Mouse (Mus musculus) adrenal gland, adult (tissue): Measurements from ENCODE around the gene Olfr1166.
"Not testable (repeated sequence)": the region's sequence is repeated elsewhere in the genome, so short reads cannot be mapped to it uniquely, and the experiment has no call there.

Source experiments
- DNase-seq, 2 experiments: peaks; one replicate each; pipeline ENCODE4 v3.0.0; 2022 to 2023; ENCODE audit warnings: low spot score in 1 of 2; ENCODE audit not compliant: inconsistent age in 2 of 2

Gene Olfr1166

DNA sequence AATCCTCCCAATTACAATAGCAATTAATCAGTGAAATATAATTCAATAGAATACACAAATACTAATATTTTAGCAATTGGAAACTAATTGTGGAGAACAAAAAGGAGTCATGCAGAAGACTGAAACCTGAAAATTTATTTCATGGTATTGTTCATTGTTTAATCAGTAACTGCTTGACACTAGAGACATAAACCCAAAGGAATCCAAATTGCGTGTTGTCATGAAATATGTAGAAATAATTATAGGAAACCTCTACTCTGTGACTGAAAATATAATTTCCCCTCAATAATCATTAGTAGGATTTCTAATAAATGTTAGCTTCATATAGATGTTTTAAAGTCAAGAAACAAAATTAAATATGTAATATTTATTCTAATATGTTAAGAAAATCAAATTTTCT, at the start of gene Olfr1166:
Gene Olfr1166, minus strand, starts transcription at position 101 of the 400 bp plus-strand sequence.
- DNase-seq, result no peak

DNA sequence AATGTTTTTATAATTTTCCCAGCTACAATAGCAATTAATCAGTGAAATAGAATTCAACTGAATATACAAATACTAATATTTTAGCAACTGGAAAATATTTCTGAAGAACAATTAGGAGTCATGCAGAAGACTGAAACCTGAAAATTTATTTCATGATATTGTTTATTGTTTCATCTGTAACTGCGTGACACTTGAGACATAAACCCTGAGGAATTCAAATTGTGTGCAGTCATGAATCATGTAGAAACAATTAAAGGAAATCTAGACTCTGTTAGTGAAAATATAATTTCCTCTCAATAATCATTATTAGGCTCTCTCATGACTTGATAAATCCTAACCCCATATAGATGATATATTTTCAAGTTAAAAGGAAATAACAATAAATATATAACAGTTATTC, 27.0 kb upstream of the Olfr1166 start, which contains the start of gene Olfr1167:
Gene Olfr1167, minus strand, starts transcription at position 101 of the 400 bp plus-strand sequence.
- not testable (repeated sequence) for DNase-seq

DNA sequence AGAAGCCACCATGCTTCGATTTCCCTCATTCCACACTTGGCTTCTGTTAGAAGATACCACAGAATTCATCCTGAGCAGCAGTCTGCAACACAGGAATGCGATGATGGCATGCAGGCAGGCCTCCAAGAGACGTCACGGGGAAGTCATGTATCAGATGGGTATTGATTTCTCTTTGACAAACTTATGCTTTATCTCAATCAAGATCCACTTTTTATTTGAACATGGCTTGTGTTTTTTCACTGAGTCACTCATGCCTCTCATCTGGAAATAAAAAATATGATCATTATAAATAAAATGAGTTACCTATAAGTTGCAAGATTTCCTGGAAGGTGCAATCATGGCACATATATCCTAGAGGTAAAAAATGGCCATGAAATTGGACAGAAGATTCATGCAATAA, 34.2 kb downstream of the Olfr1166 start, which contains the start of gene Olfr1164:
Gene Olfr1164, minus strand, starts transcription at position 101 of the 400 bp plus-strand sequence.
- no peak for DNase-seq
